Mouse (Mus musculus): Measurements from ENCODE around the gene Gm9745.
"Not testable (repeated sequence)": the region's sequence is repeated elsewhere in the genome, so short reads cannot be mapped to it uniquely, and the experiment has no call there.

Gm9745 gene

GRCm38 (mm10) chr13:8948131-8948530 is at the start of gene Gm9745:
Gm9745 (minus strand) TSS chr13:8948231.
- in situ Hi-C loops (cut with MboI; ENCODE audit: low pct_unique_long_range_greater_than_20kb in 1 of 2, low sequenced_read_pairs in 2 of 2, unreplicated experiment in 1 of 2) = not testable (repeated sequence)

GRCm38 (mm10) chr13:8997221-8997620 is 49.2 kb upstream of the Gm9745 start:
- in situ Hi-C loops (cut with MboI; ENCODE audit: low pct_unique_long_range_greater_than_20kb in 1 of 2, low sequenced_read_pairs in 2 of 2, unreplicated experiment in 1 of 2) = not testable (repeated sequence)

- in situ Hi-C loops (cut with MboI; ENCODE audit: low pct_unique_long_range_greater_than_20kb in 1 of 2, low sequenced_read_pairs in 2 of 2, unreplicated experiment in 1 of 2) = no loop called here
Observed at GRCm38 (mm10) chr13:8995990-8996786, 48.2 kb upstream of the Gm9745 start, which contains the start of gene Gtpbp4. Gtpbp4 (minus strand) TSS chr13:8996083.

- in situ Hi-C loops (cut with MboI; ENCODE audit: low pct_unique_long_range_greater_than_20kb in 1 of 2, low sequenced_read_pairs in 2 of 2, unreplicated experiment in 1 of 2) = no loop called here
Observed at GRCm38 (mm10) chr13:8995159-8995989, 47.3 kb upstream of the Gm9745 start.

- in situ Hi-C loops (cut with MboI; ENCODE audit: low pct_unique_long_range_greater_than_20kb in 1 of 2, low sequenced_read_pairs in 2 of 2, unreplicated experiment in 1 of 2) = no loop called here
Observed at GRCm38 (mm10) chr13:8992231-8992630, 44.2 kb upstream of the Gm9745 start.

GRCm38 (mm10) chr13:8972972-8973371 is 24.9 kb upstream of the Gm9745 start:
- in situ Hi-C loops (cut with MboI; ENCODE audit: low pct_unique_long_range_greater_than_20kb in 1 of 2, low sequenced_read_pairs in 2 of 2, unreplicated experiment in 1 of 2) = no loop called here

GRCm38 (mm10) chr13:8972369-8972768 is 24.3 kb upstream of the Gm9745 start:
- in situ Hi-C loops (cut with MboI; ENCODE audit: low pct_unique_long_range_greater_than_20kb in 1 of 2, low sequenced_read_pairs in 2 of 2, unreplicated experiment in 1 of 2) = no loop called here

- in situ Hi-C loops (cut with MboI; ENCODE audit: low pct_unique_long_range_greater_than_20kb in 1 of 2, low sequenced_read_pairs in 2 of 2, unreplicated experiment in 1 of 2) = no loop called here
Observed at GRCm38 (mm10) chr13:8967742-8968141, 19.7 kb upstream of the Gm9745 start.

GRCm38 (mm10) chr13:8965224-8965623 is 17.2 kb upstream of the Gm9745 start:
- in situ Hi-C loops (cut with MboI; ENCODE audit: low pct_unique_long_range_greater_than_20kb in 1 of 2, low sequenced_read_pairs in 2 of 2, unreplicated experiment in 1 of 2) = no loop called here

GRCm38 (mm10) chr13:8962266-8962665 is 14.2 kb upstream of the Gm9745 start:
- in situ Hi-C loops (cut with MboI; ENCODE audit: low pct_unique_long_range_greater_than_20kb in 1 of 2, low sequenced_read_pairs in 2 of 2, unreplicated experiment in 1 of 2) = not testable (repeated sequence)

GRCm38 (mm10) chr13:8961128-8961888 is 13.3 kb upstream of the Gm9745 start:
- in situ Hi-C loops (cut with MboI; ENCODE audit: low pct_unique_long_range_greater_than_20kb in 1 of 2, low sequenced_read_pairs in 2 of 2, unreplicated experiment in 1 of 2) = not testable (repeated sequence)

GRCm38 (mm10) chr13:8959554-8959953 is 11.5 kb upstream of the Gm9745 start:
- in situ Hi-C loops (cut with MboI; ENCODE audit: low pct_unique_long_range_greater_than_20kb in 1 of 2, low sequenced_read_pairs in 2 of 2, unreplicated experiment in 1 of 2) = not testable (repeated sequence)

GRCm38 (mm10) chr13:8959058-8959457 is 11.0 kb upstream of the Gm9745 start:
- in situ Hi-C loops (cut with MboI; ENCODE audit: low pct_unique_long_range_greater_than_20kb in 1 of 2, low sequenced_read_pairs in 2 of 2, unreplicated experiment in 1 of 2) = not testable (repeated sequence)

- in situ Hi-C loops (cut with MboI; ENCODE audit: low pct_unique_long_range_greater_than_20kb in 1 of 2, low sequenced_read_pairs in 2 of 2, unreplicated experiment in 1 of 2) = not testable (repeated sequence)
Observed at GRCm38 (mm10) chr13:8956873-8957272, 8.8 kb upstream of the Gm9745 start.

GRCm38 (mm10) chr13:8955127-8955526 is 7.1 kb upstream of the Gm9745 start:
- in situ Hi-C loops (cut with MboI; ENCODE audit: low pct_unique_long_range_greater_than_20kb in 1 of 2, low sequenced_read_pairs in 2 of 2, unreplicated experiment in 1 of 2) = not testable (repeated sequence)

- in situ Hi-C loops (cut with MboI; ENCODE audit: low pct_unique_long_range_greater_than_20kb in 1 of 2, low sequenced_read_pairs in 2 of 2, unreplicated experiment in 1 of 2) = not testable (repeated sequence)
Observed at GRCm38 (mm10) chr13:8952563-8952962, 4.5 kb upstream of the Gm9745 start, which contains the start of gene Idi2. Idi2 (plus strand) TSS chr13:8952863.

GRCm38 (mm10) chr13:8943828-8944227 is 4.2 kb downstream of the Gm9745 start:
- in situ Hi-C loops (cut with MboI; ENCODE audit: low pct_unique_long_range_greater_than_20kb in 1 of 2, low sequenced_read_pairs in 2 of 2, unreplicated experiment in 1 of 2) = not testable (repeated sequence)

- in situ Hi-C loops (cut with MboI; ENCODE audit: low pct_unique_long_range_greater_than_20kb in 1 of 2, low sequenced_read_pairs in 2 of 2, unreplicated experiment in 1 of 2) = not testable (repeated sequence)
Observed at GRCm38 (mm10) chr13:8941701-8942100, 6.3 kb downstream of the Gm9745 start.

GRCm38 (mm10) chr13:8941110-8941509 is 6.9 kb downstream of the Gm9745 start:
- in situ Hi-C loops (cut with MboI; ENCODE audit: low pct_unique_long_range_greater_than_20kb in 1 of 2, low sequenced_read_pairs in 2 of 2, unreplicated experiment in 1 of 2) = not testable (repeated sequence)
